Mouse (Mus musculus) gastrocnemius, postnatal 25 days (tissue): ENCODE data around the gene Ccpg1. TPM values are rescaled to one million over a fixed set of nuclear protein-coding genes. Genes with fewer than 3 reads are reported as not detected.

Experiments used
- DNase-seq: peaks from one replicate; pipeline ENCODE4 v3.0.0; 2022
- total RNA-seq, 2 experiments: library from RNA; stranded (reverse); gene quantifications; 1 replicate in 1 of 2; 2 replicates in 1 of 2; pipeline ENCODE4 v1.2.3; 2021

Ccpg1 gene
- total RNA-seq, 2 experiments from 2014 or later, result 53.9 to 59.0 TPM

GRCm38 (mm10) chr9:72992576-72992975 lies 7.3 kb downstream of the Ccpg1 start:
- DNase-seq, result no peak

GRCm38 (mm10) chr9:72996167-72996566 lies 10.9 kb downstream of the Ccpg1 start:
- DNase-seq, result no peak

- DNase-seq, result no peak
Measured at GRCm38 (mm10) chr9:72996806-72997205, 11.6 kb downstream of the Ccpg1 start.

- no peak for DNase-seq
Measured at GRCm38 (mm10) chr9:73000487-73000886, 15.3 kb downstream of the Ccpg1 start.

- DNase-seq, result no peak
Measured at GRCm38 (mm10) chr9:73001314-73002011, 16.2 kb downstream of the Ccpg1 start.

GRCm38 (mm10) chr9:73002177-73002576 lies 16.9 kb downstream of the Ccpg1 start:
- no peak for DNase-seq

GRCm38 (mm10) chr9:73004076-73004475 lies 18.8 kb downstream of the Ccpg1 start:
- no peak for DNase-seq

- no peak for DNase-seq
Measured at GRCm38 (mm10) chr9:73005106-73005505, 19.9 kb downstream of the Ccpg1 start.

- no peak for DNase-seq
Measured at GRCm38 (mm10) chr9:73006175-73006574, 20.9 kb downstream of the Ccpg1 start.

GRCm38 (mm10) chr9:73008384-73008783 lies 23.2 kb downstream of the Ccpg1 start:
- DNase-seq, result no peak

GRCm38 (mm10) chr9:73012629-73013028 lies 27.4 kb downstream of the Ccpg1 start:
- no peak for DNase-seq

GRCm38 (mm10) chr9:73014724-73015123 lies 29.5 kb downstream of the Ccpg1 start:
- no peak for DNase-seq

- DNase-seq, result no peak
Measured at GRCm38 (mm10) chr9:73019841-73020240, 34.6 kb downstream of the Ccpg1 start.

GRCm38 (mm10) chr9:73020566-73021097 lies 35.4 kb downstream of the Ccpg1 start:
- no peak for DNase-seq

GRCm38 (mm10) chr9:73025818-73026636 lies 40.8 kb downstream of the Ccpg1 start:
- no peak for DNase-seq

- no peak for DNase-seq
Measured at GRCm38 (mm10) chr9:73030443-73030842, 45.2 kb downstream of the Ccpg1 start.

GRCm38 (mm10) chr9:73031421-73031820 lies 46.2 kb downstream of the Ccpg1 start:
- no peak for DNase-seq

GRCm38 (mm10) chr9:73033406-73033805 lies 48.2 kb downstream of the Ccpg1 start:
- DNase-seq, result no peak

- DNase-seq, result peak; percentile 90
Measured at GRCm38 (mm10) chr9:73039222-73039945, 54.2 kb downstream of the Ccpg1 start.

GRCm38 (mm10) chr9:73040080-73040479 lies 54.9 kb downstream of the Ccpg1 start, which contains the start of gene Pigb:
Gene Pigb, minus strand, starts transcription at chr9:73040378.
- no peak for DNase-seq

GRCm38 (mm10) chr9:73044146-73045079 lies 59.2 kb downstream of the Ccpg1 start, which contains the start of gene Rab27a:
Gene Rab27a, plus strand, starts transcription at chr9:73044854.
- peak; percentile 66 for DNase-seq
